Comparison of ENCODE assay signal across 27 mouse cellular contexts in genomic region chr9:103205786-103206185, GRCm38 (mm10). TPM values are rescaled to one million over a fixed set of nuclear protein-coding genes. Genes with fewer than 3 reads are reported as not detected.
DNase-seq lines count a peak whose midpoint lies in the region; ATAC-seq and TF ChIP-seq lines count a peak whose summit lies in the region.
"Had no signal": no experiment of that assay in that cellular context is flagged by ENCODE, and none has a peak within 500 bp of the region (broad histone marks: within the 10 kb centered on the region; RNA-seq: fewer than 3 reads in every experiment).

No protein-coding gene starts in this region.

- dilution Hi-C loops in CH12.LX (cut with MboI; ENCODE audit: extremely low pct_ligation_motif_present, extremely low pct_unique_long_range_greater_than_20kb, low sequenced_read_pairs) = no loop called here

- TF ChIP-seq POLR2A in CH12.LX (IDR thresholded peaks at IDR 0.05; ENCODE audit: low read depth, low read length) = no peak
- no peak for TF ChIP-seq POLR2A in MEL (IDR thresholded peaks at IDR 0.05; ENCODE audit: control insufficient read depth in 1 of 2, insufficient read depth in 1 of 2, low read depth in 1 of 2, low read length in 2 of 2, poor library complexity in 1 of 2)

- 71% methylated on average over 5 of the region's 5 CpGs for WGBS in liver, embryonic 12.5 days (ENCODE audit: insufficient replicate concordance)
- 76% methylated on average over 5 of the region's 5 CpGs for WGBS in liver, embryonic 11.5 days
- 63% methylated on average over 5 of the region's 5 CpGs for WGBS in liver, embryonic 16.5 days (ENCODE audit: insufficient replicate concordance)
- 93% methylated on average over 5 of the region's 5 CpGs for WGBS in hindbrain, embryonic 14.5 days

- H3K4me3 ChIP-seq in liver, embryonic 12.5 days = no peak overlapping the region
- H3K4me3 ChIP-seq in liver, embryonic 11.5 days (ENCODE audit: low read depth, low read length) = no peak overlapping the region
- H3K4me3 ChIP-seq in CH12.LX (replicated peaks in 1 of 3; ENCODE audit: low read depth in 2 of 3, low read length in 2 of 3, poor library complexity in 1 of 3) (no peak overlapping the region), MEL (ENCODE audit: control insufficient read depth in 1 of 2, insufficient read depth in 1 of 2, low read depth in 2 of 2, low read length in 2 of 2) (no peak overlapping the region)
- H3K4me3 ChIP-seq in liver, embryonic 16.5 days (ENCODE audit: low read depth, low read length) = no peak overlapping the region
- no peak overlapping the region for H3K4me3 ChIP-seq in hindbrain, embryonic 14.5 days (replicated peaks; ENCODE audit: low read length)
- H3K4me3 ChIP-seq: forebrain, embryonic 10.5 days; forebrain, embryonic 13.5 days; heart, adult 2 months; heart, embryonic 10.5 days; heart, embryonic 13.5 days; hindbrain, embryonic 15.5 days had no signal

- TF ChIP-seq EP300 in CH12.LX (IDR thresholded peaks at IDR 0.05; ENCODE audit: low read length) = no peak
- no peak for TF ChIP-seq EP300 in MEL (IDR thresholded peaks at IDR 0.05; ENCODE audit: low read depth in 1 of 2, low read length in 2 of 2)

- peaks cover 25% of the 10 kb centered on the region for H3K4me1 ChIP-seq in liver, embryonic 12.5 days
- H3K4me1 ChIP-seq in liver, embryonic 11.5 days (replicated peaks; ENCODE audit: control insufficient read depth, insufficient read depth, low read length) = no peaks in the 10 kb centered on the region
- H3K4me1 ChIP-seq in CH12.LX (ENCODE audit: control insufficient read depth in 1 of 2, insufficient read depth in 2 of 2) = peaks cover 0 to 2% of the 10 kb centered on the region in 2 experiments; a peak in 2 of 4 replicates
- H3K4me1 ChIP-seq in MEL (ENCODE audit: control insufficient read depth in 1 of 2, insufficient read depth in 2 of 2, low read length in 2 of 2) = 0 out of 4 replicates have a peak, but pooled peaks cover 0 to 10% of the 10 kb centered on the region in 2 experiments
- peaks cover 13% of the 10 kb centered on the region; the same call in 1 of the 2 replicates for H3K4me1 ChIP-seq in liver, embryonic 16.5 days (ENCODE audit: control insufficient read depth, low read depth, low read length)
- peaks cover 4% of the 10 kb centered on the region; the same call in 1 of the 2 replicates for H3K4me1 ChIP-seq in hindbrain, embryonic 14.5 days (replicated peaks; ENCODE audit: control insufficient read depth, insufficient read depth, low read length)
- H3K4me1 ChIP-seq: heart, embryonic 10.5 days had no signal

- no peak for TF ChIP-seq RAD21 in CH12.LX (IDR thresholded peaks at IDR 0.05; ENCODE audit: low read depth, low read length)
- TF ChIP-seq RAD21 in MEL (IDR thresholded peaks at IDR 0.05; ENCODE audit: low read depth, low read length) = no peak

- DNase-seq in liver, embryonic 11.5 days (ENCODE audit: low spot score) = no peak
- DNase-seq in CH12.LX (ENCODE audit: extremely low read depth) (no peak), MEL (ENCODE audit: low read depth, low spot score) (no peak)
- DNase-seq in gastrocnemius, postnatal 25 days = no peak
- DNase-seq in hindbrain, embryonic 14.5 days (ENCODE audit: low spot score) = no peak
- no peak for DNase-seq in cerebellum, postnatal 25 days
- DNase-seq: adrenal gland, adult 8-10 months; adrenal gland, postnatal 25 days; cerebellum, adult 11-12 months; cerebellum, adult 8-10 months; cerebellum, postnatal 10 days; gastrocnemius, postnatal 36 days; heart, adult 2 months; heart, postnatal 14 days; heart, postnatal 4 days had no signal

- H3K27me3 ChIP-seq in liver, embryonic 12.5 days (replicated peaks) = no peaks in the 10 kb centered on the region; the same call in 1 of the 2 replicates
- H3K27me3 ChIP-seq in liver, embryonic 11.5 days (replicated peaks; ENCODE audit: control insufficient read depth, insufficient read depth, low read length) = no peaks in the 10 kb centered on the region
- H3K27me3 ChIP-seq in CH12.LX (replicated peaks) (peaks cover 19% of the 10 kb centered on the region), MEL (ENCODE audit: control insufficient read depth in 1 of 2, insufficient read depth in 2 of 2, low read length in 2 of 2) (no peaks in the 10 kb centered on the region; a peak in 1 of 4 replicates)
- H3K27me3 ChIP-seq in liver, embryonic 16.5 days (ENCODE audit: control insufficient read depth, insufficient read depth, low read depth, low read length) = no peaks in the 10 kb centered on the region
- H3K27me3 ChIP-seq in hindbrain, embryonic 14.5 days (ENCODE audit: control insufficient read depth, insufficient read depth, low read length) = no peaks in the 10 kb centered on the region
- H3K27me3 ChIP-seq: forebrain, embryonic 13.5 days; hindbrain, embryonic 15.5 days had no signal

- no peaks in the 10 kb centered on the region for H3K9me3 ChIP-seq in liver, embryonic 12.5 days (replicated peaks)
- H3K9me3 ChIP-seq in liver, embryonic 11.5 days (ENCODE audit: control insufficient read depth, low read length) = no peaks in the 10 kb centered on the region
- peaks cover 4% of the 10 kb centered on the region for H3K9me3 ChIP-seq in CH12.LX (replicated peaks; ENCODE audit: low read length)
- no peaks in the 10 kb centered on the region for H3K9me3 ChIP-seq in MEL (replicated peaks; ENCODE audit: insufficient read depth, low read length)
- no peaks in the 10 kb centered on the region for H3K9me3 ChIP-seq in liver, embryonic 16.5 days (replicated peaks; ENCODE audit: control insufficient read depth, low read length)
- H3K9me3 ChIP-seq in hindbrain, embryonic 14.5 days (ENCODE audit: control insufficient read depth, low read length) = no peaks in the 10 kb centered on the region
- H3K9me3 ChIP-seq: forebrain, embryonic 10.5 days; forebrain, embryonic 13.5 days; heart, embryonic 10.5 days; heart, embryonic 13.5 days; hindbrain, embryonic 15.5 days had no signal

- H3K27ac ChIP-seq in liver, embryonic 12.5 days = peak overlapping the region; percentile 30; the same call in 1 of the 2 replicates
- H3K27ac ChIP-seq in liver, embryonic 11.5 days (ENCODE audit: low read depth, low read length) = no peak overlapping the region
- H3K27ac ChIP-seq in CH12.LX (ENCODE audit: insufficient read depth, low read depth) (no peak overlapping the region), MEL (ENCODE audit: control insufficient read depth, low read depth, low read length) (no peak overlapping the region)
- peak overlapping the region; percentile 12; the same call in 1 of the 2 replicates for H3K27ac ChIP-seq in liver, embryonic 16.5 days (ENCODE audit: low read length)
- H3K27ac ChIP-seq in hindbrain, embryonic 14.5 days = no peak overlapping the region
- H3K27ac ChIP-seq: forebrain, embryonic 10.5 days; forebrain, embryonic 13.5 days; heart, adult 2 months; heart, embryonic 10.5 days; heart, embryonic 13.5 days; hindbrain, embryonic 15.5 days had no signal

- 0 out of 2 replicates have a peak overlapping the region, but pooled peaks have one; percentile 6 for H3K4me2 ChIP-seq in liver, embryonic 12.5 days
- no peak overlapping the region for H3K4me2 ChIP-seq in liver, embryonic 11.5 days
- no peak overlapping the region for H3K4me2 ChIP-seq in CH12.LX (ENCODE audit: insufficient read depth, low read depth, poor library complexity, severe bottlenecking)
- no peak overlapping the region for H3K4me2 ChIP-seq in liver, embryonic 16.5 days (ENCODE audit: low read depth, low read length)
- no peak overlapping the region for H3K4me2 ChIP-seq in hindbrain, embryonic 14.5 days (replicated peaks)
- H3K4me2 ChIP-seq: forebrain, embryonic 13.5 days; heart, embryonic 13.5 days; hindbrain, embryonic 15.5 days had no signal

- in situ Hi-C loops in CH12.LX (cut with MboI; ENCODE audit: low pct_ligation_motif_present, low pct_unique_long_range_greater_than_20kb, low sequenced_read_pairs) = no loop called here

- no peak for ATAC-seq in liver, embryonic 12.5 days
- no peak for ATAC-seq in liver, embryonic 11.5 days (replicated peaks; ENCODE audit: low FRiP score)
- ATAC-seq in liver, embryonic 16.5 days (ENCODE audit: low read depth) = no peak
- ATAC-seq in hindbrain, embryonic 14.5 days (ENCODE audit: low FRiP score) = no peak
- ATAC-seq: activated CD4-positive, CD25-positive, alpha-beta regulatory T cell, adult 4 months; forebrain, embryonic 13.5 days; forebrain, embryonic 16.5 days had no signal

- no peak overlapping the region for H3K9ac ChIP-seq in liver, embryonic 12.5 days
- no peak overlapping the region for H3K9ac ChIP-seq in liver, embryonic 11.5 days (ENCODE audit: low read depth, low read length)
- H3K9ac ChIP-seq in CH12.LX (ENCODE audit: insufficient read depth, low read depth) (no peak overlapping the region), MEL (ENCODE audit: control insufficient read depth, low read depth, low read length, poor library complexity, severe bottlenecking) (no peak overlapping the region)
- no peak overlapping the region for H3K9ac ChIP-seq in liver, embryonic 16.5 days (ENCODE audit: low read depth, low read length)
- no peak overlapping the region for H3K9ac ChIP-seq in hindbrain, embryonic 14.5 days
- H3K9ac ChIP-seq: forebrain, embryonic 13.5 days; heart, embryonic 13.5 days; hindbrain, embryonic 15.5 days had no signal

- H3K79me2 ChIP-seq in CH12.LX (replicated peaks; ENCODE audit: control insufficient read depth, extremely low read depth, insufficient read depth, poor library complexity, severe bottlenecking) = peaks cover 9% of the 10 kb centered on the region
- peaks cover 10% of the 10 kb centered on the region for H3K79me2 ChIP-seq in MEL (ENCODE audit: control insufficient read depth, insufficient read depth, low read length, poor library complexity)

- peaks cover 9% of the 10 kb centered on the region for H3K36me3 ChIP-seq in liver, embryonic 12.5 days
- H3K36me3 ChIP-seq in liver, embryonic 11.5 days (ENCODE audit: control insufficient read depth, insufficient read depth, low read length) = no peaks in the 10 kb centered on the region
- H3K36me3 ChIP-seq in CH12.LX (replicated peaks in 1 of 2; ENCODE audit: control insufficient read depth in 1 of 2, insufficient read depth in 1 of 2, low read length in 1 of 2) = no peaks in the 10 kb centered on the region
- peaks cover 0 to 10% of the 10 kb centered on the region in 2 experiments; a peak in 2 of 4 replicates for H3K36me3 ChIP-seq in MEL (ENCODE audit: control insufficient read depth in 1 of 2, insufficient read depth in 2 of 2, low read length in 2 of 2)
- H3K36me3 ChIP-seq in liver, embryonic 16.5 days (ENCODE audit: control insufficient read depth, insufficient read depth) = no peaks in the 10 kb centered on the region
- no peaks in the 10 kb centered on the region for H3K36me3 ChIP-seq in hindbrain, embryonic 14.5 days (replicated peaks; ENCODE audit: control insufficient read depth, insufficient read depth)
- H3K36me3 ChIP-seq: forebrain, embryonic 10.5 days; heart, embryonic 10.5 days; heart, embryonic 13.5 days; hindbrain, embryonic 15.5 days had no signal

- TF ChIP-seq CTCF in CH12.LX (conservative IDR thresholded peaks at IDR 0.05 in 1 of 2, IDR thresholded peaks at IDR 0.05 in 1 of 2; ENCODE audit: low read depth in 2 of 2, low read length in 2 of 2) (no peak), MEL (IDR thresholded peaks at IDR 0.05 in 2 of 3, conservative IDR thresholded peaks at IDR 0.05 in 1 of 3; ENCODE audit: control insufficient read depth in 1 of 3, insufficient read depth in 1 of 3, low read depth in 2 of 3, low read length in 3 of 3, poor library complexity in 1 of 3, severe bottlenecking in 1 of 3) (no peak)

RNA-seq across cellular contexts. Expression of gene Srprb, which starts 3.8 kb away (rescaled TPM):
- 30.3 and 31.5 TPM in 2 replicates for polyA plus RNA-seq in liver, embryonic 12.5 days (2016; fragmentation: Nextera tagmentation; extraction: Ambion mirVana)
- polyA plus RNA-seq in liver, embryonic 11.5 days (2014; fragmentation: Nextera tagmentation; extraction: Ambion mirVana) = 49.7 and 50.4 TPM in 2 replicates
- total RNA-seq in CH12.LX (2012; rRNA removed) = 59.7 and 69.9 TPM in 2 replicates
- total RNA-seq in CH12.LX (2014; rRNA removed) = 37.8 and 39.5 TPM in 2 replicates
- 56.2 and 67.2 TPM in 2 replicates for polyA plus RNA-seq in CH12.LX (2012; ENCODE audit: insufficient read length, low read depth)
- 62.0 and 71.5 TPM in 2 replicates for total RNA-seq in MEL (2012; rRNA removed)
- 10 to 100 TPM in 1 of 2 experiments, not detected in 1; 85.0 TPM for polyA plus RNA-seq in MEL (2012; ENCODE audit: insufficient read depth in 1 of 2, insufficient read length in 2 of 2, low read depth in 1 of 2, low replicate concordance in 2 of 2, missing spikeins in 1 of 2)
- polyA plus RNA-seq in liver, embryonic 16.5 days (2015; fragmentation: Nextera tagmentation; extraction: Ambion mirVana) = 16.9 and 17.2 TPM in 2 replicates
- 10 to 100 TPM; 16.6 TPM for total RNA-seq in gastrocnemius, postnatal 25 days (2021)
- 54.1 and 64.9 TPM in 2 replicates for polyA plus RNA-seq in hindbrain, embryonic 14.5 days (2014; fragmentation: Nextera tagmentation; extraction: Ambion mirVana)

RNA-seq across cellular contexts. Expression of gene Gm20425, which starts 24.3 kb away (rescaled TPM):
- polyA plus RNA-seq in liver, embryonic 12.5 days (2016; fragmentation: Nextera tagmentation; extraction: Ambion mirVana) = 4.9 and 5.2 TPM in 2 replicates
- not detected in 2 replicates for polyA plus RNA-seq in liver, embryonic 11.5 days (2014; fragmentation: Nextera tagmentation; extraction: Ambion mirVana)
- not detected in 2 replicates for total RNA-seq in CH12.LX (2012; rRNA removed)
- total RNA-seq in CH12.LX (2014; rRNA removed) = not detected in 2 replicates
- polyA plus RNA-seq in CH12.LX (2012; ENCODE audit: insufficient read length, low read depth) = not detected in 2 replicates
- not detected in 2 replicates for total RNA-seq in MEL (2012; rRNA removed)
- polyA plus RNA-seq in MEL (2012; ENCODE audit: insufficient read depth in 1 of 2, insufficient read length in 2 of 2, low read depth in 1 of 2, low replicate concordance in 2 of 2, missing spikeins in 1 of 2) = not detected
- polyA plus RNA-seq in liver, embryonic 16.5 days (2015; fragmentation: Nextera tagmentation; extraction: Ambion mirVana) = 1.8 and 3.4 TPM in 2 replicates
- total RNA-seq in gastrocnemius, postnatal 25 days (2021) = 1 to 10 TPM in 1 of 2 experiments, not detected in 1; 5.6 TPM
- 0.48 and 4.0 TPM in 2 replicates for polyA plus RNA-seq in hindbrain, embryonic 14.5 days (2014; fragmentation: Nextera tagmentation; extraction: Ambion mirVana)
- polyA plus RNA-seq: brain, embryonic 14.5 days; embryonic facial prominence, embryonic 11.5 days; forebrain, embryonic 10.5 days; forebrain, embryonic 16.5 days; frontal cortex, adult 2 months; heart, adult 2 months; heart, embryonic 13.5 days; hindbrain, embryonic 15.5 days had no signal

RNA-seq across cellular contexts. Expression of gene Trf, which starts 24.5 kb away (rescaled TPM):
- polyA plus RNA-seq in liver, embryonic 12.5 days (2016; fragmentation: Nextera tagmentation; extraction: Ambion mirVana) = 2,820 and 2,901 TPM in 2 replicates
- polyA plus RNA-seq in liver, embryonic 11.5 days (2014; fragmentation: Nextera tagmentation; extraction: Ambion mirVana) = 2,446 and 2,726 TPM in 2 replicates
- total RNA-seq in CH12.LX (2012; rRNA removed) = not detected in 2 replicates
- total RNA-seq in CH12.LX (2014; rRNA removed) = not detected in 2 replicates
- not detected in 2 replicates for polyA plus RNA-seq in CH12.LX (2012; ENCODE audit: insufficient read length, low read depth)
- total RNA-seq in MEL (2012; rRNA removed) = not detected in 2 replicates
- polyA plus RNA-seq in MEL (2012; ENCODE audit: insufficient read depth in 1 of 2, insufficient read length in 2 of 2, low read depth in 1 of 2, low replicate concordance in 2 of 2, missing spikeins in 1 of 2) = not detected
- 18,368 and 22,262 TPM in 2 replicates for polyA plus RNA-seq in liver, embryonic 16.5 days (2015; fragmentation: Nextera tagmentation; extraction: Ambion mirVana)
- 10 to 100 TPM in 1 of 2 experiments, 1 to 10 TPM in 1; 7.9 to 32.4 TPM for total RNA-seq in gastrocnemius, postnatal 25 days (2021)
- polyA plus RNA-seq in hindbrain, embryonic 14.5 days (2014; fragmentation: Nextera tagmentation; extraction: Ambion mirVana) = 45.3 and 49.7 TPM in 2 replicates

Comparison
In these comparisons a context has a peak if more than half of its experiments do, and no peak if none do; other contexts are left out.
1. H3K27ac ChIP-seq: peak in liver, embryonic 12.5 days (single experiment) and liver, embryonic 16.5 days (single experiment); none in liver, embryonic 11.5 days (single experiment), CH12.LX (single experiment), MEL (single experiment) and hindbrain, embryonic 14.5 days (single experiment).
2. RNA of gene Trf, which starts 24.5 kb away (polyA plus RNA-seq): 18,368 to 22,262 TPM in liver, embryonic 16.5 days, 2,820 to 2,901 TPM in liver, embryonic 12.5 days and 2,446 to 2,726 TPM in liver, embryonic 11.5 days; 45.3 to 49.7 TPM in hindbrain, embryonic 14.5 days, not detected in MEL and not detected in CH12.LX; every median in the first group is over 10 times any median in the second.